Mouse (Mus musculus): ENCODE measurements around the gene Grhl3.

Grhl3 gene

DNA sequence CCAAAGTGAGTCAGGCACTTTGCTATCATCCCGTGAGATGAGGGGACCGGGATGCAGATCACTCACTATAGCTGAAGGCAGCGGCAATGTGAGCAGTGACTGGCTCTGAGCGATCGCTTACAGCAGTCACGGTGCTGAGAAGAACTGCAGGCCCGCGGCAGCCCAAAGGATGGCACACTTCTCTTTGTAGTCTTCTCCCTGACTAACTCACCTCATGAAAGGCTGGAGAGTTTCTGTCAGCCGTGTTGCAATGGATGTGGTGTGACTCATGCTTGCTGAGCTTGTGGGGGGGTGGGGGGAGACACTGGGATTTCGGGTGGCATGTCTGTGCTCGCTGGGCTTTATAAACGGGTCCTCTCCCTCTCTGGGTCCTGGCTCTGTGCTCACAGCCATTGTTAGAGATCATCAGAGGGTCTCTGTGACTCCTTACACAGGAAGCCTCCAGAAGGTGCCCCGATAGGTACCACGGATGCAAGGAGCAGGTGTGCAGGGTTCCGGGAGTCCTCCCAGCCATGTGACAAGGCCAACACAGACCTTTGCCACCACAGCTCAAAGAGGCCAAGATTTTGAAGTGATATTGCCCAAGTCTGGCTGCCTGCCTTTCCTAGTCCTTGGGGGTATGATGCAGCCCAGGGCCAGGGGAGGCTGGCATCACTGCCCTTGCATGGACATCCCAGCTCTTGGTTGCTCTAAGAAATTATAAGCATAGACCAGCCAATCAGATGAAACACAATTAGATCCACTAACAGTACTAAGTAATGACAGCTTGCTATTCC, 2.1 kb upstream of the Grhl3 start:
- no peak for DNase-seq (ENCODE audit: low read depth, low spot score)

GRCm38 (mm10) chr4:135572276-135572675, 1.2 kb downstream of the Grhl3 start:
- DNase-seq (ENCODE audit: low read depth, low spot score): no peak

- DNase-seq (ENCODE audit: low read depth, low spot score): no peak
Observed at GRCm38 (mm10) chr4:135571037-135571550, 2.3 kb downstream of the Grhl3 start.

DNA sequence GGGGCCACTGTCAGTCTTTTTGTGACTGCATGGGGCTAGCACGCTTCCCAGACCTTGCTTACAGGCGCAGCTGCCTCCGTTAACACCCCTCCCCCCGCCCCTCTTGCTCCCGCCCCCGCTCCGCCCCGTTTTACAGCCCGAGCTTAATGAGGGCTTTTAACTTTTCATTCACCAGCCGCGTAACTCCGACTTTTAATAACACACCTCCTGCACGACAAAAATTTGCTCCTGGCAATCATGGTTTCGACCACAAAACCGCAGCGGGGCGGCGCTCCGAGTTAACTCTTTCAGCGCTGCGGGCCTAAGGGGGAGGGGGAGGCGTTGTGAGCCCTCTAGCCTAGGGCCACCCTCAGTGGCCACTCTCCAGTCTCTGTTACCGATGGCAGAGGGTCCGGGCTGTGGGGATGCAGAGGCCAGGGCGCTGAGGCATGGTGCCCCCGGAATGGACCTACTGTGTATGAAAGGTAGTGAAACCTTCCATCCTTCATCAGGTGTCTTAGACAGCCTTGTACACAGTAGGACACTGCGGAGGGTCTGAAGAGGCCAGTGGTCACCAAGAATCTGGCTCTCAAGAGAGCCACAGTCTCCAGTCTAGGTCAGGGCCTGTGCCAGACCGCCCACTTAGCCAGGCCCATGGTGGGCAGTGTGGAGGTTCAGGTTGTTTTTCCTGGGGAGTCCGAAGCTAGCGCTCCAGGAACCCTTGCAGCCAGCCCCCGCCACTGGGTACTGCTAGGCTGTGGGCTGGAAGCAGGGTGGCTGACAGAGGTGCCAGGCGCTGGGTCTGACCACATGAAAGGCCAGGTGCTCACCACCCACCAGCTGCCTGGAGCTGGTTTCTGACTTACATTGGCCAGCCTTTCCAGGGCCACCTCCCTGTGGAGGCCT, 3.0 kb downstream of the Grhl3 start:
- peak; percentile 74 for DNase-seq (ENCODE audit: low read depth, low spot score)

DNA sequence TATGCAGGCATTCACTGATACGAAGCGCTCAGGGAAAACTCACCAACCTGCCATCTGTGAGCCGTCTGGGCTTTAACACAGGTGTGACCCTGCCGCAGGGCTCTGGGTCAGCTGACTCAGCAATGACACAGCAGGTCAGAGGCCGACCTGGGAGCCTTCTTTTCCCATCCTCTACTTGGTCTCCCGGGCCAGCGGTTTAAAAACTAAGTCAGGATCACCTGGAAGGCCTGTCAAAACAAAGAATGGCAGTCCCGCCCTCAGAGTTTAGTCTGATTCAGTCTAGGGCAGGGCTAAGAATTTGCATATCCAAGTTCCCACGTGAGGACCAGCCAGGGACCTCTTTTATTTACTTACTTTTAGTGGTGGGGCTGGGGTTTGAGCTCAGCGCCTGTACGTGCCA, 4.2 kb downstream of the Grhl3 start:
- peak; percentile 67 for DNase-seq (ENCODE audit: low read depth, low spot score)

- no peak for DNase-seq (ENCODE audit: low read depth, low spot score)
Observed at GRCm38 (mm10) chr4:135567484-135567883, 5.9 kb downstream of the Grhl3 start.

- DNase-seq (ENCODE audit: low read depth, low spot score): no peak
Observed at GRCm38 (mm10) chr4:135567042-135567441, 6.4 kb downstream of the Grhl3 start.

DNA sequence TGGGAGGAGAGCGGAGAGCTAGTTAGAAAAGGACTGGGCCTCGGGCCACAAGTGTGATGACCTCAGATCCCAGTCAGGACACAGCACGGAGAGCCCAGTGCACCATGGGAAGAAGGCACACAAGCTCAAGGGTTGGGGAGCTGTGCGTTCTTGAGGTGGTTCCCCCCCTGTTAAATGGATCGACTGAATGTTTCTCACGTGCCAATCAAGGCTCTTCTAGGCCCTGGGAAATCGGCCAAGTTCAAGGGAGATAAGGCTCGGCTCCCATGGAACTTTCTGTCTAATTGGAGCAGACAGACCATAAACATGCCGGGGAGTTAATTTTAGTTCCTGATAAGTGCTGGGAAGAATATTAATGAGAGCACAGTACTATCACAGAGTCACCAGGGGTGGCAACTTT, 8.0 kb downstream of the Grhl3 start:
- DNase-seq (ENCODE audit: low read depth, low spot score): no peak

GRCm38 (mm10) chr4:135563794-135564193, 9.6 kb downstream of the Grhl3 start:
- no peak for DNase-seq (ENCODE audit: low read depth, low spot score)

DNA sequence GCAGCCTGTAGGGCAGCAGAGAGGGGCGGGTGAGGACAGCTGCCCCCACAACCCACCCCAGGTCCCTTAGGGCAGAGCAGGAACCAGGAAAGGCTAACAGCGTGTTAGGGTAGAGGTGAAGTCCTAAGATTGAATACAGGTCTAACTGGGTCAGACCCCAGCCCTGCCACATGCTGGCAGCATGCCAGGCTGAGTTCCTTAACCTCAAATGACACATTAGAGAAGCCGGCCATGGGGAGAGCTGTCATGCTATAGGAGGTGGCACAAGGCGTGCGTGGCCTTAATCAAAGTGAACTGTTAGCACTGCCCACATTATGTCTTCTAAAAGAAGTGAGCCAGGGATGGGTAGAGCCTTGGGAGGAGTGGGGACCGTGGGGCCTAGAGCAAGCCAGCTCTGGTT, 24.1 kb downstream of the Grhl3 start:
- no peak for DNase-seq (ENCODE audit: low read depth, low spot score)

DNA sequence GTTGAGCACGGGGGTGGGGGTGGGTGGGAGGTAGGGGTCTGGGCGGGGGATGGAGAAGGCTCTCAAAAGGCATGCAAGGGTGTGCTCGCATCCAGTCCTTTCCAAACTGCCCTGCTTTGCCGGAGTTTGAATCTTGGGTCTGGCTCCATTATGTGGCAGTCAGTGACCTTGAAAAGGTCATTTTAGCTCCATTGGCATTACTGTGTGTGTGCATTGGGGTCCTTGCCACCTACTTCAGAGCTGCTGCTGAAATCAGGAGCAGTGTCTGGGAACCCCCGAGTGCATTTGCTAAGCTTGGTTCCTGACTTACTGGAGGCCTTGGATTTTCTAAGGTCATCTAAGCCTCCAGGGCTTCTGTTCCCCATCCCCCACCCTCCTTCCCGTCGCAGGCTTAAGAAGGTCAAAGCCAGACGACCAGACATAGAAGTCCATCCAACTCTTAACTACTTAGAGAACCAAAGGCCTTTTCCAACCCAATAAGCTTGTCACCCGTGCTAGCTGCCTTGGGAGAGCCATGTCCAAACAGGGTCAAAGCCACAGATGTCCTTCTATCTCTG, 24.8 kb downstream of the Grhl3 start:
- peak; percentile 79 for DNase-seq (ENCODE audit: low read depth, low spot score)

GRCm38 (mm10) chr4:135548108-135548507, 25.3 kb downstream of the Grhl3 start:
- DNase-seq (ENCODE audit: low read depth, low spot score): peak; percentile 69

DNA sequence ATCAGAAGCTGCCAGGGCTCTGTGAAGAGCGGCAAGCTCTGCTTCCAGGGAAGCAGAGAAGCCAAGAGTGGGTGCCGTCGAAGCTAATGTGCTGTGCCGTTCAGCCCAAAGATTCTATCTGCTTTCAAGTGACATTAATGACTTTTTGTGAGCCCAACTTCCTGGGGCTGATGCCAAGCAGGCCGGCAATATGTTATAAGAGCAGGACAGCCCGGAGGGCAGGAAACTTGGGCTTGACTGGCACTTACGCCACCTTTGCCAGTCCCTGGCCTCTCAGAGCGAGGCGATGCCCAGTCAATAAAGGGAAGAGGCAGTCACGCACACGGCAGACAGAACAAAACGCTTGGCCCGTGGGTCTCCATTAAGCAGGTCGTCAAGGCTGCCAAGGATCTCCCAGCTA, 25.9 kb downstream of the Grhl3 start:
- DNase-seq (ENCODE audit: low read depth, low spot score): no peak

DNA sequence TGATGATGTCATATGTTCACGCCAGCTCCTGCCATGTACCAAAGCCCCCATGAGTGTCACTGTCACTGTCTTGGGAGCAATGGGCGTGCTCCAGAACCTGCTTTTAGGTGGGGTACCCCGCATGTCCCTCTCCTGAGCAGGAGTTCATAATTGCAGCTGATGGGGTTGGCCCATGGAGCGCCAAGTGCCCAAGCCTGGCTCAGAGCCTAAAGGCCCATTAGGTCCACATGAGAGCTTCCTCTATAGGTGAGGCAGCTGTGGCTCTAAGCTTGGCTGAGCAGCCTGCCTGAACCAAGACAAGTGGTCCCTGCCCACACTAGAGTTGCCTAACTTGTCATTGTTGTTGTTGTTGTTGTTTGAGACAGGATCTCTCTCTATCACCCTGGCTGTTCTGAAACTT, 26.6 kb downstream of the Grhl3 start:
- no peak for DNase-seq (ENCODE audit: low read depth, low spot score)

DNA sequence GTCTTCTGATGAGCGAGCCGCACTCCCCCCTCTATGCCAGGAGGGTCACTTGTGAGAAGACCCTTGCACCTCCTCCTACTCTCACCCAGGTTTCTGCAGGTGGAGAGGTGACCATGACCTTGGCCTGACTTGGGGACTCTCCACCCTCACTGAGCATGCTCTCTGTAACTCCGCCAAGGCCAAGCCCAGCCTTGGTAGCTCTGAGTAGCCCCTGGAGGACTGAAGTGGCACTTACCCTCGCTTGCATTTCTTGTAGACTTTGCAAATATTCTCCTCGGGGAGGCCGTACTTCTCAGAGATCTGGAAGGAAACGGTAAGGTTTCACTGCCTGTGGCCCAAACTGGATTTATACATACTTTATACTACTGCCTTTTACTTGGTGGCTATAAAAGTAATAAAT, 27.4 kb downstream of the Grhl3 start:
- peak; percentile 60 for DNase-seq (ENCODE audit: low read depth, low spot score)

DNA sequence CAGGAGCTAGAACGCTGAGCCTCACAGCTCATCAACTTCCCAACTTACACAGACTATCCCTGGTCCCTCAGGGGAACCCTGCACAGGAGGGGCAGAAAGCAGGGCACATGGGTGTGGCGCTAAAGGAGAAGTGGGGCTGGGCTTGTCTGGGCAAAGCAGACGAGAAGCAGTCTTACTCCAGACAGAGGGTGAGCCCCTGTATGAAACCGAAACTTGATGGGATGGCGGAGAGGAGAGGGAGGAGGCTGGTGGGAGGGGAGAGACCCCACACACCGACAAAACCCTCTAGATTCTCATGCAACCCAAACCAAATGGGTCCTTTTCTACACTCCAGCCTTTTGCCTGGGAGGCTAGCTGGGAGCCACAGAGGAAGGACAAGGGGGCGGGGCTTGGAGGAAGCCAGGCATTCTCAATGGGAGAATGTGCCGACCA, 28.3 kb downstream of the Grhl3 start:
- peak; percentile 81 for DNase-seq (ENCODE audit: low read depth, low spot score)

DNA sequence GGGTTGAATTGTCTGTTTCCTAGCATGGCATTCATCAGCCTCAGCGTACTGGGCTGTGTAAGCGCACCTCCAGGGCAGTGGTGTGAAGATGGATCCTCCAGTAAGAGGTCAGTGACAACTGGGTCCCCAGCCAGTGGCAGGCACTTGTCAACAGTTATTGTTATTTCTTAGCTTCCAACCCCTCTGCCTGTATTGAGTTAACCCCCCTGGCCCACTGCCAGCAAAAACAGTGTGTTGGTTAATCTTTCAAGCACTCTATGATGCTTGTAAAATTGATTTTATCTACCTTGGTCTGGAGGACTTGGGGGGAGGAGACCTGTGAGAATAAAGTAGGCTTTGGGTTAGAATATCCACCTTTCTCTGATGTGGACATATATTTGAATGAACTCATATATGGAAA, 29.1 kb downstream of the Grhl3 start:
- no peak for DNase-seq (ENCODE audit: low read depth, low spot score)

GRCm38 (mm10) chr4:135540057-135540456, 33.4 kb downstream of the Grhl3 start:
- DNase-seq (ENCODE audit: low read depth, low spot score): no peak

DNA sequence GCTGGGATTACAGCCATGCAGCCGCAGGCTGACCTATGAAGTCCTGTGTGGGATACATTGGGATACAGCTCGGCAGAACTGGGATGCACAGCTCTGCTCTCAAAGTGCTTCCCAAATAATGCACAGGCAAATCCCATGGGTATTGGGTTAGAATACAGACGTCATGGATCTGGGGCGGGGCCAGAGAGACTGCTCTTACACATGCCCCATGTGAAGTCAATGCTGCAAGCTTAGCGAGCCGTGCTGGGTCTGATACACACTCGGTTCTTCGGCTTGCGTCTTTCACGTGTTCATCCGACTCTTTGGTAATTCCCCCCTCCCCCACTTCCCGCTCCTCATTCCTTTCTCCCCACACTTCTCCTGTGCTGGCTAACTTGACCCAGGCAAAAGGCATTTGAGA, 34.4 kb downstream of the Grhl3 start:
- peak; percentile 67 for DNase-seq (ENCODE audit: low read depth, low spot score)

DNA sequence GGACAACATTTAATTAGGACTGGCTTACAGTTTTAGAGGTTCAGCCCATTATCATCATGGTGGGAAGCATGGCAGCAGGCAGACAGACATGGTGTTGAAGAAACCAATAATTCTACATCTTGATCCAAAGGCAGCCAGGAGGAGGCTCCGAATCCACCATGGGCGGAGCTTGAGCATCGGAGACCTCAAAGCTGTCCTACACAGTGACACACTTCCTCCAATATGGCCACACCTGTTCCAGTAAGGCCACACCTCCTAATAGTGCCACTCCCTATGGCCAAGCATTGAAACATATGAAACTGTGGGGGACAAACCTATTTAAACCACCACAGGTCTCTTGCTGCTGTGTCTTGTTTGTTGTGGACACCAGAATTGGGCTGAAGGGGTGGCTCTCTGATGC, 38.4 kb downstream of the Grhl3 start:
- peak; percentile 70 for DNase-seq (ENCODE audit: low read depth, low spot score)

GRCm38 (mm10) chr4:135533001-135533400, 40.4 kb downstream of the Grhl3 start:
- DNase-seq (ENCODE audit: low read depth, low spot score): peak; percentile 86

Measured in ZHBTc4 (cell line).